ENCODE assay signal across 17 mouse cellular contexts in genomic region chr2:129894906-129895305, GRCm38 (mm10).
"Had no signal": no experiment of that assay in that cellular context is flagged by ENCODE, and none has a peak within 500 bp of the region (broad histone marks: within the 10 kb centered on the region; RNA-seq: fewer than 3 reads in every experiment).

No protein-coding gene starts in this region.

- ATAC-seq: intestine, postnatal 0 days; liver, embryonic 12.5 days; midbrain, embryonic 16.5 days had no signal

- H3K27me3 ChIP-seq: limb, embryonic 12.5 days; limb, embryonic 15.5 days; liver, embryonic 12.5 days; liver, embryonic 15.5 days; midbrain, embryonic 12.5 days had no signal

- H3K9ac ChIP-seq: limb, embryonic 12.5 days; limb, embryonic 15.5 days; liver, embryonic 12.5 days; liver, embryonic 15.5 days; midbrain, embryonic 12.5 days had no signal

- DNase-seq: kidney, adult 2 months; kidney, postnatal 25 days; layer of hippocampus, postnatal 36 days; left cerebral cortex, postnatal 4 days; lung, adult 2 months; lung, postnatal 14 days; thymus, postnatal 25 days had no signal

- H3K36me3 ChIP-seq: limb, embryonic 12.5 days; limb, embryonic 15.5 days; liver, embryonic 12.5 days; liver, embryonic 15.5 days; midbrain, embryonic 12.5 days had no signal

- H3K4me2 ChIP-seq: limb, embryonic 12.5 days; limb, embryonic 15.5 days; liver, embryonic 12.5 days; liver, embryonic 15.5 days; midbrain, embryonic 12.5 days had no signal

- H3K9me3 ChIP-seq: limb, embryonic 15.5 days; liver, embryonic 12.5 days; liver, embryonic 15.5 days; midbrain, embryonic 12.5 days had no signal

- H3K4me3 ChIP-seq: left cerebral cortex, adult 2 months; limb, embryonic 12.5 days; limb, embryonic 15.5 days; liver, embryonic 12.5 days; liver, embryonic 15.5 days; midbrain, embryonic 12.5 days had no signal

- H3K4me1 ChIP-seq: limb, embryonic 12.5 days; limb, embryonic 15.5 days; liver, embryonic 12.5 days; liver, embryonic 15.5 days; midbrain, embryonic 12.5 days had no signal

- H3K27ac ChIP-seq: kidney, postnatal 0 days; left cerebral cortex, adult 2 months; limb, embryonic 12.5 days; limb, embryonic 15.5 days; liver, embryonic 12.5 days; liver, embryonic 15.5 days; midbrain, embryonic 12.5 days; stomach, postnatal 0 days had no signal
